Mouse (Mus musculus) ES-Bruce4 (cell line): ENCODE measurements around the gene Gnptg.

Experiments
- CTCF ChIP-seq: IDR thresholded peaks from one replicate; pipeline ENCODE4 v1.8.1; 2011; ENCODE audit warnings: low read depth, low read length
- EP300 ChIP-seq: IDR thresholded peaks from 2 replicates; pipeline ENCODE4 v1.6.1; 2011; ENCODE audit warnings: low read depth, low read length; ENCODE audit not compliant: insufficient read depth
- POLR2A ChIP-seq: IDR thresholded peaks from one replicate; pipeline ENCODE4 v1.8.1; 2011; ENCODE audit warnings: low read length; ENCODE audit not compliant: insufficient read depth

DNA sequence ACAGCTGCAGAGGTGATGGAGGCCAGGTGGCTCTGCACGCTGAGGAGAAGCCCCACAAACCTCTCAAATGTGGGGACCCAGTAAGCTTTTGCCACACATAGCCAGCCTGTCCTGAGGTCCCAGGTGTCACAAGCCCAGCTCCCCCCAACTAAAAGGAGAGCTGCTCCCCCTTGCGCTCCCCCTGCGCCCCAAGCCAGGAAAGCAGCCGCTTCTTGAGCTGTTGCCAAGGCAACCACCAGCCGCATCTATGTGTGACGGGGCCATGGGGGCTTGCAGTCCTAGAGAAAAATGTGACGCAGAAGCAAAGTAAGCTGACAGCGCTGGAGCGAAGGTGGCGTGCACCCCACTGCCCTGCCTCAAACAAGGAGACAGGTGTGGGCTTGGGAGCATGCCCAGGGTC lies 13.8 kb upstream of the Gnptg start:
- TF ChIP-seq CTCF (no peak), POLR2A (no peak), EP300 (no peak)
